Mouse (Mus musculus): ENCODE data around the gene Slc27a4. TPM values are rescaled to one million over a fixed set of nuclear protein-coding genes. Genes with fewer than 3 reads are reported as not detected.

Slc27a4 gene
- polyA plus RNA-seq (2014; fragmentation: Nextera tagmentation; extraction: Ambion mirVana) = 16.0 and 16.2 TPM in 2 replicates

- Histone ChIP-seq H3K36me3 (ENCODE audit: control insufficient read depth, insufficient read depth, low read length) (peaks cover 31% of the 10 kb centered on the region), H3K4me1 (replicated peaks; ENCODE audit: control insufficient read depth, insufficient read depth, low read length) (peaks cover 7% of the 10 kb centered on the region), H3K27ac (ENCODE audit: low read depth) (peak within 1 kb of the TSS; percentile 77; the same call in 1 of the 2 replicates), H3K9me3 (ENCODE audit: control insufficient read depth, low read length) (no peaks in the 10 kb centered on the region), H3K27me3 (replicated peaks; ENCODE audit: control insufficient read depth, insufficient read depth, low read length) (no peaks in the 10 kb centered on the region), H3K9ac (ENCODE audit: low read length) (peak within 1 kb of the TSS; percentile 86), H3K4me3 (ENCODE audit: low read depth, low read length) (peak within 1 kb of the TSS; percentile 85), H3K4me2 (ENCODE audit: low read length) (peak within 1 kb of the TSS; percentile 84)
- 5% methylated on average over 28 of the region's 28 CpGs for WGBS
- ATAC-seq (replicated peaks; ENCODE audit: low FRiP score, low TSS enrichment, low read depth) = peak; percentile 98
- peak; percentile 95 for DNase-seq (ENCODE audit: low spot score)
Measured at GRCm38 (mm10) chr2:29802075-29802826, at the start of gene Slc27a4. Slc27a4 (plus strand) TSS chr2:29802634.

- no peaks in the 10 kb centered on the region for H3K9me3 ChIP-seq (ENCODE audit: control insufficient read depth, low read length)
- H3K4me1 ChIP-seq (replicated peaks; ENCODE audit: control insufficient read depth, insufficient read depth, low read length) = no peaks in the 10 kb centered on the region
- peaks cover 20% of the 10 kb centered on the region for H3K27me3 ChIP-seq (replicated peaks; ENCODE audit: control insufficient read depth, insufficient read depth, low read length)
- no peak for DNase-seq (ENCODE audit: low spot score)
- H3K36me3 ChIP-seq (ENCODE audit: control insufficient read depth, insufficient read depth, low read length) = no peaks in the 10 kb centered on the region
- no peak overlapping the region for H3K4me2 ChIP-seq (ENCODE audit: low read length)
- H3K4me3 ChIP-seq (ENCODE audit: low read depth, low read length) = no peak overlapping the region
- H3K9ac ChIP-seq (ENCODE audit: low read length) = no peak overlapping the region
- no peak for ATAC-seq (replicated peaks; ENCODE audit: low FRiP score, low TSS enrichment, low read depth)
- H3K27ac ChIP-seq (ENCODE audit: low read depth) = no peak overlapping the region
Measured at GRCm38 (mm10) chr2:29755693-29756092, 46.7 kb upstream of the Slc27a4 start.

GRCm38 (mm10) chr2:29764831-29765230, 37.6 kb upstream of the Slc27a4 start:
- no peak overlapping the region for H3K9ac ChIP-seq (ENCODE audit: low read length)
- DNase-seq (ENCODE audit: low spot score) (peak; percentile 85), ATAC-seq (replicated peaks; ENCODE audit: low FRiP score, low TSS enrichment, low read depth) (no peak; the same call in 1 of the 2 replicates)
- H3K27ac ChIP-seq (ENCODE audit: low read depth) = no peak overlapping the region
- no peaks in the 10 kb centered on the region for H3K36me3 ChIP-seq (ENCODE audit: control insufficient read depth, insufficient read depth, low read length)
- no peak overlapping the region for H3K4me3 ChIP-seq (ENCODE audit: low read depth, low read length)
- H3K4me1 ChIP-seq (replicated peaks; ENCODE audit: control insufficient read depth, insufficient read depth, low read length) = no peaks in the 10 kb centered on the region
- no peaks in the 10 kb centered on the region for H3K9me3 ChIP-seq (ENCODE audit: control insufficient read depth, low read length)
- H3K27me3 ChIP-seq (replicated peaks; ENCODE audit: control insufficient read depth, insufficient read depth, low read length) = no peaks in the 10 kb centered on the region
- H3K4me2 ChIP-seq (ENCODE audit: low read length) = no peak overlapping the region
- 0% methylated on average over 1 of the region's 1 CpGs for WGBS

GRCm38 (mm10) chr2:29767976-29768709, 34.3 kb upstream of the Slc27a4 start:
- no peaks in the 10 kb centered on the region for H3K27me3 ChIP-seq (replicated peaks; ENCODE audit: control insufficient read depth, insufficient read depth, low read length)
- H3K27ac ChIP-seq (ENCODE audit: low read depth) = peak overlapping the region; percentile 62
- 0 out of 2 replicates have a peak, but pooled peaks cover 3% of the 10 kb centered on the region for H3K4me1 ChIP-seq (replicated peaks; ENCODE audit: control insufficient read depth, insufficient read depth, low read length)
- ATAC-seq (replicated peaks; ENCODE audit: low FRiP score, low TSS enrichment, low read depth) (peak; percentile 51; the same call in 1 of the 2 replicates), DNase-seq (ENCODE audit: low spot score) (no peak)
- H3K4me2 ChIP-seq (ENCODE audit: low read length) = no peak overlapping the region
- H3K4me3 ChIP-seq (ENCODE audit: low read depth, low read length) = no peak overlapping the region
- no peak overlapping the region for H3K9ac ChIP-seq (ENCODE audit: low read length)
- H3K9me3 ChIP-seq (ENCODE audit: control insufficient read depth, low read length) = no peaks in the 10 kb centered on the region
- WGBS = 59% methylated on average over 11 of the region's 11 CpGs
- H3K36me3 ChIP-seq (ENCODE audit: control insufficient read depth, insufficient read depth, low read length) = no peaks in the 10 kb centered on the region

GRCm38 (mm10) chr2:29768901-29769300, 33.5 kb upstream of the Slc27a4 start:
- no peak overlapping the region for H3K4me3 ChIP-seq (ENCODE audit: low read depth, low read length)
- DNase-seq (ENCODE audit: low spot score) (no peak), ATAC-seq (replicated peaks; ENCODE audit: low FRiP score, low TSS enrichment, low read depth) (no peak)

GRCm38 (mm10) chr2:29770162-29770561, 32.3 kb upstream of the Slc27a4 start:
- DNase-seq (ENCODE audit: low spot score) = no peak
- no peak for ATAC-seq (replicated peaks; ENCODE audit: low FRiP score, low TSS enrichment, low read depth)
- H3K27me3 ChIP-seq (replicated peaks; ENCODE audit: control insufficient read depth, insufficient read depth, low read length) = no peaks in the 10 kb centered on the region
- H3K27ac ChIP-seq (ENCODE audit: low read depth) = no peak overlapping the region
- H3K36me3 ChIP-seq (ENCODE audit: control insufficient read depth, insufficient read depth, low read length) = no peaks in the 10 kb centered on the region
- H3K4me1 ChIP-seq (replicated peaks; ENCODE audit: control insufficient read depth, insufficient read depth, low read length) = 0 out of 2 replicates have a peak, but pooled peaks cover 3% of the 10 kb centered on the region
- H3K4me3 ChIP-seq (ENCODE audit: low read depth, low read length) = no peak overlapping the region
- H3K9ac ChIP-seq (ENCODE audit: low read length) = no peak overlapping the region
- no peak overlapping the region for H3K4me2 ChIP-seq (ENCODE audit: low read length)
- H3K9me3 ChIP-seq (ENCODE audit: control insufficient read depth, low read length) = no peaks in the 10 kb centered on the region

More at GRCm38 (mm10) chr2:29768901-29769300, 33.5 kb upstream of the Slc27a4 start:
- no peaks in the 10 kb centered on the region for H3K27me3 ChIP-seq (replicated peaks; ENCODE audit: control insufficient read depth, insufficient read depth, low read length)
- no peak overlapping the region for H3K4me2 ChIP-seq (ENCODE audit: low read length)
- H3K36me3 ChIP-seq (ENCODE audit: control insufficient read depth, insufficient read depth, low read length) = no peaks in the 10 kb centered on the region
- H3K27ac ChIP-seq (ENCODE audit: low read depth) = peak overlapping the region; percentile 47; the same call in 1 of the 2 replicates
- WGBS = 55% methylated on average over 9 of the region's 9 CpGs
- H3K4me1 ChIP-seq (replicated peaks; ENCODE audit: control insufficient read depth, insufficient read depth, low read length) = 0 out of 2 replicates have a peak, but pooled peaks cover 3% of the 10 kb centered on the region
- H3K9me3 ChIP-seq (ENCODE audit: control insufficient read depth, low read length) = no peaks in the 10 kb centered on the region
- H3K9ac ChIP-seq (ENCODE audit: low read length) = no peak overlapping the region

- 73% methylated on average over 8 of the region's 8 CpGs for WGBS
- H3K27ac ChIP-seq (ENCODE audit: low read depth) = peak overlapping the region; percentile 38
- ATAC-seq (replicated peaks; ENCODE audit: low FRiP score, low TSS enrichment, low read depth) = peak; percentile 9
Measured at GRCm38 (mm10) chr2:29771611-29772461, 30.6 kb upstream of the Slc27a4 start.

GRCm38 (mm10) chr2:29773323-29773722, 29.1 kb upstream of the Slc27a4 start:
- H3K27me3 ChIP-seq (replicated peaks; ENCODE audit: control insufficient read depth, insufficient read depth, low read length) = no peaks in the 10 kb centered on the region
- 78% methylated on average over 4 of the region's 4 CpGs for WGBS
- DNase-seq (ENCODE audit: low spot score) (no peak), ATAC-seq (replicated peaks; ENCODE audit: low FRiP score, low TSS enrichment, low read depth) (0 out of 2 replicates have a peak, but pooled peaks have one; percentile 28)
- no peak overlapping the region for H3K4me3 ChIP-seq (ENCODE audit: low read depth, low read length)
- H3K27ac ChIP-seq (ENCODE audit: low read depth) = no peak overlapping the region
- H3K9me3 ChIP-seq (ENCODE audit: control insufficient read depth, low read length) = no peaks in the 10 kb centered on the region
- no peak overlapping the region for H3K4me2 ChIP-seq (ENCODE audit: low read length)
- H3K4me1 ChIP-seq (replicated peaks; ENCODE audit: control insufficient read depth, insufficient read depth, low read length) = 0 out of 2 replicates have a peak, but pooled peaks cover 3% of the 10 kb centered on the region
- H3K36me3 ChIP-seq (ENCODE audit: control insufficient read depth, insufficient read depth, low read length) = peaks cover 23% of the 10 kb centered on the region
- no peak overlapping the region for H3K9ac ChIP-seq (ENCODE audit: low read length)

More at GRCm38 (mm10) chr2:29771611-29772461, 30.6 kb upstream of the Slc27a4 start:
- no peaks in the 10 kb centered on the region for H3K27me3 ChIP-seq (replicated peaks; ENCODE audit: control insufficient read depth, insufficient read depth, low read length)
- 0 out of 2 replicates have a peak, but pooled peaks cover 3% of the 10 kb centered on the region for H3K4me1 ChIP-seq (replicated peaks; ENCODE audit: control insufficient read depth, insufficient read depth, low read length)
- no peak overlapping the region for H3K4me2 ChIP-seq (ENCODE audit: low read length)
- H3K4me3 ChIP-seq (ENCODE audit: low read depth, low read length) = no peak overlapping the region
- no peaks in the 10 kb centered on the region for H3K9me3 ChIP-seq (ENCODE audit: control insufficient read depth, low read length)
- no peak for DNase-seq (ENCODE audit: low spot score)
- peaks cover 8% of the 10 kb centered on the region for H3K36me3 ChIP-seq (ENCODE audit: control insufficient read depth, insufficient read depth, low read length)
- no peak overlapping the region for H3K9ac ChIP-seq (ENCODE audit: low read length)
